Mouse (Mus musculus) kidney, postnatal 36 days (tissue): ENCODE measurements around the gene Clstn2.

Experiments used
- DNase-seq, 2 experiments: peaks; one replicate each; pipeline ENCODE4 v3.0.0; 2021 to 2022; ENCODE audit warnings: mixed read lengths in 2 of 2

The Clstn2 gene

GRCm38 (mm10) chr9:98032573-98033272, at the start of gene Clstn2:
TSS of gene Clstn2 (minus strand) at chr9:98033181.
- DNase-seq: peak; percentile 52 to 82

- peak; percentile 1 to 4 for DNase-seq
Measured at GRCm38 (mm10) chr9:98067767-98068166, 34.8 kb upstream of the Clstn2 start.

GRCm38 (mm10) chr9:98061646-98062045, 28.7 kb upstream of the Clstn2 start:
- DNase-seq: no peak

GRCm38 (mm10) chr9:98057291-98057690, 24.3 kb upstream of the Clstn2 start:
- no peak for DNase-seq

GRCm38 (mm10) chr9:98051343-98051742, 18.4 kb upstream of the Clstn2 start:
- DNase-seq: no peak

GRCm38 (mm10) chr9:98033273-98033855, 383 bp upstream of the Clstn2 start:
- peak; percentile 83 to 88 for DNase-seq

- peak in 1 of 2 experiments; percentile 15 for DNase-seq
Measured at GRCm38 (mm10) chr9:98031898-98032572, 946 bp downstream of the Clstn2 start.

- DNase-seq: peak in 1 of 2 experiments; percentile 14
Measured at GRCm38 (mm10) chr9:98030715-98031114, 2.3 kb downstream of the Clstn2 start.

GRCm38 (mm10) chr9:98025548-98025947, 7.4 kb downstream of the Clstn2 start:
- no peak for DNase-seq

- DNase-seq: no peak
Measured at GRCm38 (mm10) chr9:98023069-98023468, 9.9 kb downstream of the Clstn2 start.

GRCm38 (mm10) chr9:98019876-98020275, 13.1 kb downstream of the Clstn2 start:
- no peak for DNase-seq

GRCm38 (mm10) chr9:98018687-98019086, 14.3 kb downstream of the Clstn2 start:
- no peak for DNase-seq

- no peak for DNase-seq
Measured at GRCm38 (mm10) chr9:98016576-98016975, 16.4 kb downstream of the Clstn2 start.

- DNase-seq: peak in 1 of 2 experiments; percentile 10
Measured at GRCm38 (mm10) chr9:97996349-97996748, 36.6 kb downstream of the Clstn2 start.

- DNase-seq: no peak
Measured at GRCm38 (mm10) chr9:97995723-97996122, 37.3 kb downstream of the Clstn2 start.

- DNase-seq: no peak
Measured at GRCm38 (mm10) chr9:97992131-97992530, 40.9 kb downstream of the Clstn2 start.

GRCm38 (mm10) chr9:97977339-97977738, 55.6 kb downstream of the Clstn2 start:
- DNase-seq: no peak

- DNase-seq: no peak
Measured at GRCm38 (mm10) chr9:97974801-97975347, 58.1 kb downstream of the Clstn2 start.

GRCm38 (mm10) chr9:97966691-97967090, 66.3 kb downstream of the Clstn2 start:
- no peak for DNase-seq

GRCm38 (mm10) chr9:97957508-97957907, 75.5 kb downstream of the Clstn2 start:
- DNase-seq: no peak

- no peak for DNase-seq
Measured at GRCm38 (mm10) chr9:97956407-97957106, 76.4 kb downstream of the Clstn2 start.

GRCm38 (mm10) chr9:97953746-97954359, 79.1 kb downstream of the Clstn2 start:
- no peak for DNase-seq
